Mouse (Mus musculus): ENCODE results near the gene Plk5.
"Not testable (repeated sequence)": the region's sequence is repeated elsewhere in the genome, so short reads cannot be mapped to it uniquely, and the experiment has no call there.

Plk5 gene

DNA sequence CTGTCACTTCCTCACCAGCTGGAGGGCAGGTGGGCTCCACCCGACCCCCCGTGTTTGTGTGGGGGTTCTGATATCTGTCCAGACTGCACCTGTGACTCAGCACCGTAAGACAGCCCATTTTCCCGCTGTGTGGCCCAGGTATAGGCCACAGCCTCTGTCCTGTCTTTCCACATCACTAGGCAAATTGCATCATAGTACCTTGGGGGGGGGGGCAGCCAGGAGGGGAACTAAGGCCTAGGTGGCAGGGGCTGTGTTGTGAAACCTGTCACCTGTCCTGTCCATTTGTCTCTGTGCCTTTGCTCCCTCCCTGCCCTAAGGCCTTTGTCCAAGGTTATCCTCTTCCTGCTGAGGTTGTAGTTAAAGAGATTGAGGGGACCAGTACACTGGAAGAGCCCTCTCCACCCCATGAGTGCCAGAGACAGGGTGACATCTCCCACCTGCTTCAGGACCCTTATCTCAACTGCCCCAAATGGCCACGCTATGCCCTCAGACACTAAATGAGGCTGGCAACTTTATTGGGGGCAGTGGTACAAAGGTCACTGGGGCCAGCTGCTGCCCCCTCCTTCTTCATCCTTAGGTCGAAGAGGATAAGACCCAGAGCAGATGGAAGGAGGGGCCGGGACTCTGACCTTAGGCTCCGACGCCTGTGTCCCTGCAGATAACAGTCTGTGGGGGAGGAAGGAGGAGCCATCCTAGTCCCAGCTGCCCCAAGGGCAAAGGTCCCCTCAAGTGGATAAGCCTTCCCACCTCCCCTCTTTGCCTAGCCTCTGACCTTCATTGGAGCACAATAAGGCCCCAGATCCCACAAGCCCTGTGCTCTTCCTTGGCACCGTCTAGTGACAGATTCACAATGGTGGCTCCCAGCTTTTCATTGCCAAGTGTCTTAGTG, 24.4 kb upstream of the Plk5 start:
- DNase-seq (ENCODE audit: low spot score) = no peak

DNA sequence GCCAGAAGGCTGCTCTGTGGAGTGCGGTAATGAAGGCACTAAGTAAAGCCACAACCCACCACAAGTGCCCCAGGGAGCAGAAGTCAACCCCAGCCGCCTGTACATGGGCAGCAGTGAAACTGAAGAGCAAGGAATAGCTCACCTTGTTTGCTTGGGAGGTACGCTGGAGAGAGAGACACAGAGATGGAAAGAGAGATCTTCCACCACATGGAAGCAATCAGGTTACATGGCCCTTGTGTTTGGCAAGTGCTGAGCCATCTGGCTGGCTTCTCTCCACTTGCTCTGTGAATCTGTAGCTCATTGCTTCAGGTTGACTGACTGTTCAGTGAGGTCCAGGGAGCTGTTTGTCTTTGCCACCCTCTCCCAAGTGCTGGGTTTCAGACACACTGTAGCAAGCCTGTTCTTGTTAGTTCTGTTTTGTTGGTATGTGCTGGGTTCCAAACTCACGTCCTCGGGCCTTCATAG, 23.7 kb upstream of the Plk5 start:
- DNase-seq (ENCODE audit: low spot score) = no peak

GRCm38 (mm10) chr10:80336263-80336662, 20.0 kb upstream of the Plk5 start:
- DNase-seq (ENCODE audit: low spot score) = no peak

- DNase-seq (ENCODE audit: low spot score) = peak; percentile 92
These were observed 16.1 kb upstream of the Plk5 start for GRCm38 (mm10) chr10:80339941-80340750.

DNA sequence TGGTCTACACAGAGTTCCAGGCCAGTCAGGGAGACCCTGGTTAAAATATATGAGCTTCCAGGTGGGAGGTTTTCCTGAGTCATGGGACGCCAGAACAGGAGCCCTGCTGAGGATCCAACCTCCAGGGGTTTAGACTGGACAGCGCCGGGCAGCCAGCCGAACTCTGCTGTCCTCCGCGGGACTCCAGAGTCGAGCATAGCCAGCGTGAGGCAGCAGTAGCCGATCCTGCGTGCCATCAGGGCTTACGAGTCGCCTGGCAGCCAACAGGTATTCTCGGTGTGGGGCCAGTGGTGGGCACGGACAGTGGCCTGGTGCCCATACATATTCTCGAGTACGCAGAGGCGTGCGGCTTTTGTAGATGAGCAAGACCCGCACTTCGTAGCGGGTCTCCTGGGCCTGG, 15.2 kb upstream of the Plk5 start:
- DNase-seq (ENCODE audit: low spot score) = no peak

- DNase-seq (ENCODE audit: low spot score) = no peak
These were observed 14.6 kb upstream of the Plk5 start for GRCm38 (mm10) chr10:80341491-80342304.

GRCm38 (mm10) chr10:80342305-80342748, 13.9 kb upstream of the Plk5 start:
- DNase-seq (ENCODE audit: low spot score) = no peak

DNA sequence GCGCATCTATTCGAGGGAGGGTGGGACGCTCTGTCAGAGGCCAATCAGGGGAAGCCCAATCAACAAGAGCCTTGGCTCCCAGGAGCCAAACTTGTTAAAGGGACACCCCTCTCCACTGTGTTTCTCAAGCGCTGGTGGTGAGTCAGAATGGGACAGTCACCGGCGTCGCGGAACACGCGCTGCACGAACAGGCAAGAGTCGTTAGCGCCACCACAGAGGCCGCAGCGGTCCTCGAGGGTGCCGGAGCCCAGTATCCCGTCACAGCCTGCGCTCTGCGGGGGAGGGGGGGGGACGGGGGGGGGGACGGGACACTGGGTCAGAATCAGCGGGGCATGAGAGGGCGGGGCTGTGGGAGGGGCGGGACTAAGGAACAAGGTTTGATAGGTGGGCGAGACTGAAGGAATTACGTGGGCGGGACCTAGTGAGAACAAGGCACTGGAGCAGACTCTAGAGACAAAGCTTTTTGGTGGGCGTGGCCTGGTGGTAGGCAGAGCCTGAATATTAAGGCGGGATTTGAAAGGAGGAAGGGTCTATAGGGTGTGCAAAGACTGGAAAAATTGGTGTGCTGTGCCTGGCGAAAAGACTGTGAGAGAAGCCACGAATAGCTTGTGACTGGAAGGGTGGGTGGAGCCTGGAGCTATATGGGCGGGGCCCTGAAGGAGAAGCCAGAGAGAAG, 13.4 kb upstream of the Plk5 start:
- peak; percentile 81 for DNase-seq (ENCODE audit: low spot score)

DNA sequence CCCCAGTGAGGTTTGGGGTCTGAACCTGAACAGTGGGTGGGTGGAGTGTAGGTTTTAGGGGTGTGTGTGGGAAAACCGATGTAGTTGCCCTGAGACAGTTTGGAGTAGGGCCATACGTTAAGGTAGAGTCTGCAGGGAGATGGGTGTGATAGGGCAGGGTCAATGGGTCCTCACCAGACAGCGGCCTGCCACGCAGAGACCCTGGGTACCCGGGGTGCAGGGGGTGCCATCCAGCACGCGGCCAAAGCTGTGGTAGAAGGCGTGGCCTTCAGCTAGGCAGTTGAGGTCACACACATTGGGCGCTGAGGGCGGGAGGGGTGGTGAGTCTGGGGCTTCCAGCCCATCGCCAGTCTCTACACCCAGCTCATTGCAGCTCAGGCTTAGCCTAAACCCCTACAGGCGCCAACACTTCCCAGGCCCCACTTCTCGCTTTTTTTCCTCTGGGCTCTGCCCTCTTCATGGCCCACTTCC, 12.8 kb upstream of the Plk5 start:
- DNase-seq (ENCODE audit: low spot score) = no peak

DNA sequence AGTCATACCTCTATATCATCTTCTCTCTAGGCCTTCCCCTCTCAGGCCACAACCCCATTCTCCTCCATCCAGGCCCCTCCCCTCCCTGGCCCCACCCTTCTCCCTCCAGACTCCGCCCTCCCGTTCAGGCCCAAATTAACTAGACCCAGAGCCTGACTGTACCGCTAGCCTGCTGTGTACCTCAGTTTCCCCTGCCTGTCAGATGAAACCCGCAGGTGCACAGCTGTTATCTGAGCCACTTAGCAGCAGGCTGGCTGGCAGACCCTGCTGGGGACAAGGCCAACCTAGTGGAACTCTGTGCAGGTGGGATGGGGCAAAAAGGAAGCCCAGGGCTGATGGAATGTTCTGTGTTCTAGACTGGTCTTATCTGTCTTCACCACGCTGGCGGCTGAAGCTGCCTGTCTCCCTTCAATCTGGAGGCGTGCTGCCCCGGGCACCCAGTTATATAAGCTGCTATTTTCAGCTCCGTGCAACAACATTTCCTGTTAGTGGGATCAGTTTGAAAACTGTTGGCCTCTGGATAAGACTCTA, 12.1 kb upstream of the Plk5 start:
- no peak for DNase-seq (ENCODE audit: low spot score)

DNA sequence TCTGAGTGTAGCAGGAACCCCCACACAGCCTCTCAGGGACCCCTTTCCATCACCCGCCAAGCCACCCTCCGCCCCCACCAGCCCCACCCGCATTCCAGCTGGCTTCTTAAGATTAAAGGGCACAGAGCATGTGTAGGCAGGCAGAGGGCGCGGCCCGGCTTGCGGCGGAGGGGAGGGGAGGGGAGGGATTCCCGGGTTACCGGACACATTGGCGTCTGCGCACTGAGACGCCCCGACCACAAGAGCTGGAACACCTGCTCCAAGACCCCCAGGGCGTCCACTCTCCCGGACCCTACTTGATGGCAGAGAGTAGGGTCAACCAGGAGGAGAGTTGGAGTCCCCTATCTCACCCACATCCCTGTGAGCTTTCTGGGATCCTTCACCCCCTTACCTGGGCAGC, 11.1 kb upstream of the Plk5 start:
- no peak for DNase-seq (ENCODE audit: low spot score)

GRCm38 (mm10) chr10:80345929-80346328, 10.3 kb upstream of the Plk5 start:
- not testable (repeated sequence) for DNase-seq (ENCODE audit: low spot score)

DNA sequence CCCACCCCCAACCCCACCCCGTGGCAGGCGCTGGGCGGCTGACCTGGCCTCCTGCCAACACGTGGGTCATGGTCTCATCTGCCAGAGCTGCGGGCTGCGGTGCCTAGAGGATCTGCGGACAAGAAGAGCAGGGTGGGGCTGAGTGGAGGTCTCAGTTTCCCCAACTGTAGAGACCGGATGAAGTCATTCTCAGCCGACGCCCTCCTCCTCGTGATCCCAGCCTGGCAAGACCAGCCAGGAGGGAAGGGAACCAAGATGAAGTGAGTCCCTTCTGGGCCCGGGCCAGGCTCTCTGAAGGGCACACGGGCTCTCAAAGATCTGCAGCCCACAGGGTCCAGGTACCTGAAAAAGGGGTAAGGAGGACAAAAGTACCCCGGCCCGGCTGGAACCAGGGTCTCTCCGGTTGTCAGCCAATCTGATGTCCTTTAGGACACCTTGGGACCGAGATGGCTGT, 8.7 kb upstream of the Plk5 start:
- no peak for DNase-seq (ENCODE audit: low spot score)

GRCm38 (mm10) chr10:80348244-80348781, 7.9 kb upstream of the Plk5 start, which contains the start of gene Adamtsl5:
Adamtsl5 (minus strand) TSS chr10:80348412.
- peak; percentile 78 for DNase-seq (ENCODE audit: low spot score)

GRCm38 (mm10) chr10:80348981-80349380, 7.3 kb upstream of the Plk5 start:
- DNase-seq (ENCODE audit: low spot score) = peak; percentile 53

GRCm38 (mm10) chr10:80350292-80350691, 6.0 kb upstream of the Plk5 start:
- peak; percentile 96 for DNase-seq (ENCODE audit: low spot score)

GRCm38 (mm10) chr10:80351896-80352295, 4.4 kb upstream of the Plk5 start:
- DNase-seq (ENCODE audit: low spot score) = no peak

- no peak for DNase-seq (ENCODE audit: low spot score)
These were observed 3.5 kb upstream of the Plk5 start for GRCm38 (mm10) chr10:80352727-80353126.

GRCm38 (mm10) chr10:80355431-80355830, 828 bp upstream of the Plk5 start:
- DNase-seq (ENCODE audit: low spot score) = no peak

- DNase-seq (ENCODE audit: low spot score) = no peak
These were observed 478 bp downstream of the Plk5 start for GRCm38 (mm10) chr10:80356737-80357136.

DNA sequence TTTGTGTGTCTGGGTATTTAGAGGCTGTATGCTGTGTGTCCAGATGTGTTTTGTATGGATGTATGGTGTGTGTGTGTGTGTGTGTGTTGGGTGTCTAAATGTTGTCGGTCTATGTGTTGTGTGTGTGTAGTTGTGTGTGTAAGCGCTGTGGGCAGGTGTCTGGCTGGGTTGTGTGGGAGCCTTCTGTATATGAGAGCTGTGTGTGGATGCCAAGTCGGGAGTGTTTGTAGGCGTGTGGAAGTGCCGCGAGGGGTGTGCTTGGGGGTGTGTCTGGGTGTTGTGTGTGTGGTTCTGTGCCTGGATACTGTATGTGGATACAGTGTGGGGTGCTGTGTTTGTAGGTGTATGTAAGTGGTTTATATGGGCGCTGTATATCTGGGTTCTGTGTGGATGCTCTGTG, 1.1 kb downstream of the Plk5 start:
- DNase-seq (ENCODE audit: low spot score) = no peak
